Mouse (Mus musculus) ovary, postnatal 10 days (tissue): ENCODE results near the gene Dip2b.

Source experiments
- DNase-seq: peaks from one replicate; pipeline ENCODE4 v3.0.0; 2022; ENCODE audit warnings: low spot score

Dip2b gene

GRCm38 (mm10) chr15:100129151-100129790 is 90.8 kb downstream of the Dip2b start:
- no peak for DNase-seq

- DNase-seq, result no peak
Observed at GRCm38 (mm10) chr15:100139665-100140064, 101.2 kb downstream of the Dip2b start.

- DNase-seq, result no peak
Observed at GRCm38 (mm10) chr15:100140428-100140827, 102.0 kb downstream of the Dip2b start.

- DNase-seq, result no peak
Observed at GRCm38 (mm10) chr15:100143091-100143801, 104.8 kb downstream of the Dip2b start.

- DNase-seq, result no peak
Observed at GRCm38 (mm10) chr15:100144854-100145824, 106.7 kb downstream of the Dip2b start.

- no peak for DNase-seq
Observed at GRCm38 (mm10) chr15:100145917-100146316, 107.5 kb downstream of the Dip2b start.

- no peak for DNase-seq
Observed at GRCm38 (mm10) chr15:100150593-100150992, 112.1 kb downstream of the Dip2b start.

GRCm38 (mm10) chr15:100152321-100152720 is 113.9 kb downstream of the Dip2b start:
- DNase-seq, result no peak

- no peak for DNase-seq
Observed at GRCm38 (mm10) chr15:100153024-100153423, 114.6 kb downstream of the Dip2b start.

GRCm38 (mm10) chr15:100156095-100156707 is 117.7 kb downstream of the Dip2b start:
- DNase-seq, result no peak

GRCm38 (mm10) chr15:100156781-100157470 is 118.5 kb downstream of the Dip2b start:
- DNase-seq, result no peak

GRCm38 (mm10) chr15:100158985-100159384 is 120.5 kb downstream of the Dip2b start:
- DNase-seq, result no peak

- DNase-seq, result no peak
Observed at GRCm38 (mm10) chr15:100161747-100162280, 123.3 kb downstream of the Dip2b start.

- DNase-seq, result no peak
Observed at GRCm38 (mm10) chr15:100163381-100164051, 125.1 kb downstream of the Dip2b start.

GRCm38 (mm10) chr15:100166464-100166863 is 128.0 kb downstream of the Dip2b start:
- DNase-seq, result no peak

GRCm38 (mm10) chr15:100167791-100168190 is 129.3 kb downstream of the Dip2b start:
- DNase-seq, result no peak

GRCm38 (mm10) chr15:100168191-100168606 is 129.7 kb downstream of the Dip2b start:
- peak; percentile 17 for DNase-seq

- DNase-seq, result no peak
Observed at GRCm38 (mm10) chr15:100175176-100175575, 136.7 kb downstream of the Dip2b start.

- DNase-seq, result no peak
Observed at GRCm38 (mm10) chr15:100177167-100177566, 138.7 kb downstream of the Dip2b start.

GRCm38 (mm10) chr15:100177575-100177974 is 139.1 kb downstream of the Dip2b start:
- no peak for DNase-seq

GRCm38 (mm10) chr15:100178487-100178886 is 140.0 kb downstream of the Dip2b start:
- DNase-seq, result no peak
